Mouse (Mus musculus) thymus, adult 18-20 months (tissue): ENCODE measurements around the gene Atf7ip.
A peak's percentile ranks its signal among the peaks of the same experiment; 100 is the strongest.

Source experiments
- DNase-seq, 2 experiments: peaks; one replicate each; pipeline ENCODE4 v3.0.0; 2022; ENCODE audit warnings: mixed read lengths in 2 of 2

Atf7ip gene

DNA sequence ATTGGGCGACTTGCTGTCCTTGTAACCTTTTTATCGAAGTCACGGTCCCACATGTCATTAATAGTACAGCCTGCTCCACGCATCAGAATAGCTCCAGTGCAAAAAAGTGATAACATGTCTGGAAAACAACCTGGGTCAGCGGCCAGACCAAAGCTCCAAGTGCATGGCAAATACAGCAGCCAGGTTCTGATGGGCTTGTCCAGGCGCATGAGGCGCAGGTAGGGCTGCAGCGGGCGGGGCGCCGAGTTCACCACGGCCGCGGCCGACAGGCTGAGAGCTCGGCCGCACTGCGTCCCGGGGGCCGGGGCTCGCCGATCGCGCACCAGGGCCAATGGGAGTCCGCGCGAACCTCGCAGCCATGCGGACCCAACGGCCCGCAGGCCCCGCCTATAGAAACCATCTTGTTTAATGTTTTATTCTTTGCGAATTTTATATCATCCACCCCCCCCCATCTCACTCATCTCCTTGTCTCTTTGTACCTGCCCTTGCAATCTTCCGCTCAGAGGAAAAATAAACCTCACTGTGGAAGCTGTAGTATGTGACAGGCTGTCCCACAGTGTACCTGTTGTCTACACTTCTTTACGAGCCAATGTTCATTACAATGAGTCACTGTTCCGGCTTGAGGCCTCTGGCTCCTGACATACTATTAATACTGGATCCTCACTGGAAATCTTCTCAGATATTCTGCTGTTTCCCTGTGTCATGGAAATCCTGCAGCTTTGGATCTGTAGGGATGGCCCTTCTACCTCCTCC is 19.0 kb upstream of the Atf7ip start:
- no peak for DNase-seq

DNA sequence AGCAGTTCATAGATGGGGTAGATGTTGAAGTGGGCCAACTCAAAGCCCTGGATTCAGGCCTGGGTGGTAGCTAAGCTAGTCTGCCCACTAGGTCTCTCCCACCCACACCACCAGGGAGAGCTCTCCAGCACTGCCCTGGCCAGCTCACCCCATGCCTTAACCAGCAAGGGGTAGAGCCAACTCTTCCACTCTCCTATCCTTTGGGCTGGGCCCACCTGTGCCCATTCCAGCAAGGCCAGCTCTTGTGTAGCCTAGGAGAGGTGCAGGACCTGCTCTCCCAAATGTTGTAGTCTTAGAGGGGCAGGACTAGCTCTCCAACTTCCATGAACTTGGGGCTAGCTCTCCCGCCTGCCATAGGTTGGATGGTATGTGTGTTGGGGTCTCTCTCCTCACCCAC is 18.4 kb upstream of the Atf7ip start:
- no peak for DNase-seq

DNA sequence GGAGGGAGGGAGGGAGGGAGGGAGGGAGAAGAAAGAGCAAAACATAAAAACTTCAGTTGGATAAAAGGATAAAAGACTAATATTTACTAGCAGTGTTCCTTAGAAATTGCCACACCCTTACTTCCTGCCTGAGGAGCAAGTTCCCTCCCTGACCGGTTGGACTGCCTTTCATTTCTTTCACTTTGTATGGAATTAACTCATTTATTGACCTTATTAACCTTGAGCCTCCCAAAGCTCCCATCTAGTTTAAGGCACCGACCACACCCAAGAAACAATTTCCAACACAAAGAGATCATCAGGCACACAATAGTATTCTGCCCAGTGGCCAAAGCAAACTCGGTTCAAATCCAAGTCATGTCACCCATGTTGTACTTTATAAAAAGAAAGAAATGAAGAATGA is 16.1 kb upstream of the Atf7ip start:
- no peak for DNase-seq

DNA sequence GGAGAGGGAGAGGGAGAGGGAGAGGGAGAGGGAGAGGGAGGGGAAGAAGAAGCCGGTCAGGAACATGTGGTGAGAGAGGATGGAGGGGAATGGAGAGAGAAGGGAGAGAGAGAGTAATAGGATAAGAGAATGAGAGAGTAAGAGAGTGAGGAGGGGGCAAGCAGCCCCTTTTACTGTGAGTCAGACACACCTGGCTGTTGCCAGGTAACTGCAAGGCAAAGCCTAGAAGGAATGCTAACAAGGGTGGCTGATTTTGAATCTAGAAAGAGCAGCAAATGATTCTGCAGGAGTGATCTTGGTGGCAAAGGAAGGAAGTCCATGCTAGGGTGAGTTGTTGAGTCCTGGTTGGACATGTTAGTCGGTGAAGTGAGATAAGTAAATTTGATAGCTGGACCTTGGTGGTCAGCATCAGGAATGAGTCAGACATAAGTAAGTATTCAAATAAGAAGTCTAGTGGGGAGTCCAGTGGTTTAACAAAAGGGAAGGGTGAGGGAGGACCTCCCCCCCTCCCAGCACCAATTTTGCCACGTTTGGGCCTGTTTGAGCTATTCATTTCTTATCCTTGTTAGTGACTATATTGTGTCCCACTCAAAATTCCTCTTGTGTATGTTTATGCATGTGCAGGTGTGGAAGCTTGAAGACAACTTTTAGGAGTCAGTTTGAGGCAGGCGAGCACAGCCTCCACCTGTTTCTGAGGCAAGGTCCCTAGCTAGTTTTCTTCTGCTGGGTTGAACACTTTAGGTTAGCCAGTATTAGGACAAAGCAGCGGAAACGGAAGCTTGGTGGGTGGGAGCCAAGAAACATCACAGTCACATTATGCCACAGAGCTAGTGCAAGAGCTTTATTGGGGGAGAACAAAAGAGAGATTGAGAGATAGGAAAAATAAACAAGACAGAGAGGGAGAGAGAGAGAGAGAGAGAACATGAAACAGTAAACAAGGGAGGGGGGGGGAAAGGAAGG is 15.2 kb upstream of the Atf7ip start:
- DNase-seq, result peak in 1 of 2 experiments; percentile 59

DNA sequence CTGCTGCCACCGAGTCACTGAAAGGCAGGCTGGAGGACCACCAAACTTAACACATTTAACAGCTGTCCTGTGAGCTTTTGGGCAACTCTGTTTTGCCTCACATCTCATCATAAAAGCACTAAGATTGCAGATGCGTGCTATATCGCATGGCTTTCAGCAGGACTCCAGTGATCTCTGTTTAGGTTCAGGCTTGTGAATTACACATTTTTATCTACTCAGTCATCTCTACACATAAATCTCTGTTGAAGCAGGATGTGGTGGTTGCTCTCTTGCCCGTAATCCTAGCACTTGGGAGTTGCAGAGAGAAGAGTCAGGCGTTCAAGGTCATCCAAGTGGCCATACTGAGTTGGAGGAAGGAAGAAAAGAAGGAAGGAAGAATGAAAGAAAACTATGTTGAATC is 14.3 kb upstream of the Atf7ip start:
- no peak for DNase-seq

DNA sequence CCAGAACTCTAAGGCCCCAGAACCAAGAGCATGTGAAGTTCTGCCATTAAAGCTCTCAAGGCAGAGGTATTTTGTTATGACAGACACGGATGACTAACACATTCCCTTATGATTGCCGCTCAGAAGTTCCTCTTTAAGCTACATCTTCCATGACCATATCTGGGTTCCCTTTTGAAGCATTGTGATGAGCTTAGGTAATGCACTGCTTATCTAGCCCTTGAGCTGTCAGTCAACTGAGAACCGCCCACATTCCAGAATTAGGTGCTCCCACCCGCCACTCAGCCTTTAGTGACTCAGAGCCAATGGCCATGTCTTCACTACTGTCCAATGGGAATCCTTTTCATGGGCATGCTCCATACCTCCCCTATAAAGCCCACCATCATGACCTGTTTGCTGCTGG is 13.7 kb upstream of the Atf7ip start:
- DNase-seq, result no peak

DNA sequence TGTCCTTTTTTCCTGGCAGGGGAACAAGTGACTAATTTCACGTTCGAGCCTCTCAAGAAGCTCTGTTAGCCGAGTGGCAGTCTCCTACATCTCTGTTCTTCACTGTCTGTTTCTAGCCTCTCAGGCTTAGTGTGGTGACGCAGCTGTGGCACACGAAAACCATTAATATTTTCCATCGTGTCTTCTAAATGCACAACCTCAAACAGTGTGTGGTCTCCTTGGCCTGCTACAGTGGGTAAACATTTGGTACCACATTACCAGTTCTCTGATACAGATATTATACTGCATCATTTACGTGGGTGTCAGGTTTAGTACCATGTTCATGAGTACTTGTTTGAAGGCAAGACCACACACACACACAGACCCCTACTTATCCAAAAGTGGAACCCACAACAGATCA is 12.5 kb upstream of the Atf7ip start:
- no peak for DNase-seq

DNA sequence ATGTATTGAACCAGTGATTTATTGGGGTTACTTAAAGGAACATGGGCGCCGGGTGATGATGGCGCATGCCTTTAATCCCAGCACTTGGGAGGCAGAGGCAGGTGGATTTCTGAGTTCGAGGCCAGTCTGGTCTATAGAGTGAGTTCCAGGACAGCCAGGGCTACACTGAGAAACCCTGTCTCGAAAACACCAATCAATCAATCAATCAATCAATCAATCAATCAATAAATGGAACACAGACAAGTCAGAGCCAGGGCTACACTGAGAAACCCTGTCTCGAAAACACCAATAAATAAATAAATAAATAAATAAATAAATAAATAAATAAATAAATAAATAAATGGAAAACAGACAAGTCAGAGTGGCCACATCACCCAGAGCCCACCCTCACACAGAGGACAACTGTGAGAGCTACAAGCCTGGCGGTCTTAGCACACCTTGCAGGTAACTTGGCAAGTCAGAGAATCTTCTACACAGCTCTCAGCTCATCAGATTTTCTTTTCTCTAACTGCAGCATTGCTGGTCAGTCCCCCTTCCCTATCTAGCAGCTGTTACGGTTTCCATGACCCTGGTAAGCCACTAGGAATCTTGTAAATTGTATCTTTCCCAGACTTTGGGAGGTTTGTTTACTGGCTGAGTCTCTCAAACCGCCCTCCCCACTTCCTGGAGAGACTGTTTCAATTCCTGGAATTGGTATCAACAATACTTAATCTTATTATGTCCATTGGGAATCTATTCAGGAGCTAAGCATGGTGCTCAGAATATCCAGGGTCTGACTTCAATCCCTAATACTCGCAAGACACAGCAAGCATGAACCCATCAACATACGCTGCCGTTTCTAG is 11.8 kb upstream of the Atf7ip start:
- DNase-seq, result no peak

DNA sequence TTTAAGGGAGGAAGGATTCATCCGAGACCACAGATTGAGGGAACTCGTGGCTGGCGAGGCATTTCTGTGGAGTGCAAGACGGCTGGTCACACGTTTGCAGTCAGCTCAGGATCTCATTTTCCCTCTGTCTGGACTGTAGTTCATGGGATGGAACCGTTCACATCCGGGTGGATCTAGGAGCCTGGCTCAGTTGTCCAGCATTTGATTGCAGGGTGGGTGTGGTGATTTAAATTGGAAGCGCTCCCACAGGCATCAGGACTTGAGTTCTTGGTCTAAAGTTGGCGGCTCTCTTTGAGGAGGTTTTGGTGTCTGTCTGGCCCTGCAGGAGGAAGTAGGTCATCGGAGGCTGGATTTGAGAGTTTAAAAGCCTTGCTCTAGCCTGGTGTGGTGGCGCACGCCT is 10.9 kb upstream of the Atf7ip start:
- DNase-seq, result no peak

DNA sequence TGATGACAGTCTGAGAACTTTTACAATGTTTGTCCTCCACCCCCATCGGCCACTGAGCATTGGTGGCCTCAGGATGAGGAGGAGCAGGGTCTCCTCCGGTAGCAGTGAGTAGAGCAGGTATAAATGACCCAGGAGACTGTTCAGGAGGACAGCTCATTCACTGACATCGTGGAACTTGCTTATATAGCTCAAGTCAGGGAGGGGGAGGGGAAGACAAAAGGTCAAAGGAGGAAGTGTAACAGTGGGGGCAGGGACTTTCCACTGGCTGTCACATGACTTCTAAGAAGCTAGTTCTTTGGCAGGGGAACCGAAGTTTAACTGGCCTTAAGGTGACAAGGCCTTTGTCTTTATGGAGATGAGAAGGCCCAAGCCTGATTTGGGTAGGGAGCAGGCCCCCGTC is 8.2 kb upstream of the Atf7ip start:
- DNase-seq, result peak; percentile 44 to 75

DNA sequence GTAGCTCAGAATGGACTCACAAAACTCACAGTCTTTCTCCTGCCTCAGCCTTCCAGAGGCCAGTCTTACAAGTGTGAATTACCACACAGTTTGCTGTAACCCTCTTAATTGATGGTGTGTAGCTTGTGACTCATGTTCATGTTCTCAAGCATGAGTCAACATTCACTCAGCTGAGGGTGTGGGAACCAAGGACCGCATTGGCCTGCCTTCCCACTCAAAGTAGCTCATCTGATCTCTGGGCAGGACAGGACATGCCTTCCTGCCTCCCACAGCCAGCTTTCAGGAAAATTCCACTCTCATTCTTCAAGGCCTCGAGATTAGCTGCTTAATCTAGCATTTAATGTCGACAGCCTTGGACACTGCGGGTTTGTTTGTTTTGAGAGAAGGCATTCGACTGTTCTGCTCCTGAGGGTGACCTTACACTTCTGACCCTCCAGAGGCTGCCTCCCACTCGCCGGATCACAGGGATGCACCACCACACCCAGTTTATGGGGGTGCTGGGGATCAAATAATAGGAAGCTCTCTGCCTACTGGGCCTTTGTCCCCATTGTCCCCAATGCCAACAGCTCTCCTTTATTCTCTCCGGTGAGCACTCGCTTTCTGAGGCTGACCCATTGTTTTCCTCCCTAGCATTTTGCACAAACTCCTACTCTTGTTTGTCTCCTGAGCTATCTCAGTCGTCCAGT is 6.5 kb upstream of the Atf7ip start:
- DNase-seq, result no peak

DNA sequence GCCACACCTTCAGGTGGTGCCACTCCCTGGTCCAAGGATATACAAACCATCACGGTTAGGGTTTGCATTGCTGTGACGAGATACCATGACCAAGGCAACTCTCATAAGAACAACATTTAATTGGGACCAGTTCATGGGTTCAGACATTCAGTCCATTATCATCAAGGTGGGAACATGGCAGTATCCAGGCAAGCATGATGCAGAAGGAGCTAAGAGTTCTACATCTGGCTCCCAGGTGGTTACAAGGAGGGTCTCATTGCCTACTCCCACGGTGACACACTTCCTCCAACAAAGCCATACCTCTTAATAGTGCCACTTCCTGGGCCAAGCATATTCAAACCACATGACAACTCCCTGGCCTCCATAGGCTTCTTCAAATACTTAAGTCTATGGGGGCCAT is 2.7 kb downstream of the Atf7ip start:
- DNase-seq, result no peak

DNA sequence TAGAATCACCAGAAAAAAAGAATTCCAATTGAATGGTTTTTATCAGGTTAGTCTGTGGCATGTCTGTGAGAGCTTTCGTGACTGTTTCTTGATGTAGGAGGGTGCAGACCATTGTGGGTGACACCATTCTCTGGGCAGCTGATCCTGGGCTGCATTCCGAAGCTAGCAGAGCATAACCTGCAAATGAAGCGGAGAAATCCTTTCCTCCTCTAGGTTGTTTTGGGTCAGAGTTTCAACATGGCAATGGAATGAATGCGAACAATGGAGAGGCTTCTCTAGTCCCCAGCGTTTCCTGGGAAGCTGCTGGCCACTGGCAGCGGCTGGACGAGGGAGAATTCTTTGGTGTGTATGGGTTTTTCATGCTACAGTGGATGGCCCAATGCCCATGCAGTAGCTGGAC is 5.0 kb downstream of the Atf7ip start:
- no peak for DNase-seq

DNA sequence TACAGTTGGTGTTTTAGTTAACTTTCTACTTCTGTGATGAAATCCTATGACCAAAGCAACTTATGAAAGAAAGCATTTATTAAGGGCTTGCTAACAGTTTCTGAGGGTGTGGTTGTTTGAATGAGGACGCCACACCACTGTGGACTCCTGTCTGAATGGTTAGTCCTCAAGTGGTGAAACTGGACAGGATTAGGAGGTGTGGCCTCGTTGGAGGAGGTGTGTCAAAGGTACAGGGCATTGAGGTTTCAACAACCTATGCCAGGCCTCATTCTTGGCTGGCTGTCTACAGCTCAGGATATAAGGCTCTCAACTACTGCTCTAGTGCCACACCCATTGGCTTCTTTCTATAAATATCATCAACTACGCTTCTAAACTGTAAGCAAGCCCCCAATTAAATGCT is 6.4 kb downstream of the Atf7ip start:
- no peak for DNase-seq

DNA sequence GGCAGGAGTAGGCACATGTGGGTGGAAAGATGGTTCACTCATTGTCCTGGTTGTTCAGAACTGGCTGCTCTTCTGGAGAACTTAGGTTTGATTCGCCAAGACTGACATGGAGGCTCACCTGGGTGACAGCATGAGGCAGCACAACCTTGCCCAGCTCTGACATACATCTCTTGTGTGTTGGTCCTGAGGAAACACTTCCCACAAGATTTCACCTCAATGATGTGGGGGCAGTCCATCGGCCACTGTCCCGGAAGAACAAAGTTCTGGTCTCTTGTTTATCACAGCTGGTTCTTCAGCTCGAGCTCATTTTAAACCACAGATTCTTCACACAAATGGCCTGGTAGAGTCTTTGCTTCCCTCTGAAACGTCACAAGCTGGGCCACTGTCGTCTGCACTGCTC is 10.7 kb downstream of the Atf7ip start:
- DNase-seq, result no peak

DNA sequence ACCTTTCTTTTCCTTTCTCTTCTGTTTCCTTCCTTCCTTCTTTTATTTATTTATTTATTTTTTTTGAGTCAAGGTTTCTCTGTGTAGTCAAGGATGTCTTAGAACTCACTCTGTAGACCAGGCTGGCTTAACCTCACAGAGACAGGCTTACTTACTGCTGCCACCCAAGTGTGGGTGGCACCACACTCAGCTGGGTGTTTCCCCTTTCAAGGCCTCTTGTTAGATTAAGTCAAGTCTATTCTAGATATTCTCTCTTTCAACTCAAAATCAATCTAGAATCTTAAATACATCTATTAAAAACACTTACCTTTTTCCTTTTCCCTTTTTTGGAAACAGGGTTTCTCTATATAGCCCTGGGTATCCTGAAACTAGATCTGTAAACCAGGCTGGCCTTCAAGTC is 11.3 kb downstream of the Atf7ip start:
- DNase-seq, result no peak

DNA sequence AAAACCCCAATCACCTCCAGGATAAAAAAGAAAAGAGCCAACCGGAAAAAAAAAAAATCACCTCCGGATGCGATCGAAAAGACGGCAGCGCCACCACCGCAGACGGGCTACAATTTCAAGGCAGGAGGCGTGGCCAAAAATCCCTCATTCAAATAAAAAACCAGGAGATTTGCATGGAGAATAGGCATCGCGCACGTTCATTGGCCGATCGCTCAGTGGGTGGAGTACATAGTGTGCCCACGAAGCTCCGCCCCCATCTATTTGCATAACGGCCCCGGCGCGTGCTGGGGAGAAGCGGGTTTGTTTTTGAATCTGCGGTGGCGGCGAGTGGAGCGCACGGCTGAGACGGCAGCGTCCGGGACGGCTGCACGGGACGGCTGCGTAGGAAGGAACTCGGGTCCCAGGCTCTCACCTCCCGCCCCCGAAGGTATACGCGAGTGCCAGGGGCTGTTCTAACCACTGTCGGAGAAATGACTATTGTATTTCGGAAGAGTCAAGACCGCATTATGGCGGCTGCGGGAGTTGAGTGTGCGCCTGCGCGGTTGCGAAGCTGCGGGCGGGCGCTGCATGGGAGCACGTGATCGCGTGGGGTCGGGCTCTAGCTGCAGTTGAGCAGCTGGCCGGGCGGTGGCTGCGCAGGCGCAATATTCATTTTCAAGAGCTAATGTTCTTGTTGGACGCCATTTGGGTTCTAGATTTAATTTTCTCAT is 12.7 kb downstream of the Atf7ip start:
- peak; percentile 92 to 97 for DNase-seq

DNA sequence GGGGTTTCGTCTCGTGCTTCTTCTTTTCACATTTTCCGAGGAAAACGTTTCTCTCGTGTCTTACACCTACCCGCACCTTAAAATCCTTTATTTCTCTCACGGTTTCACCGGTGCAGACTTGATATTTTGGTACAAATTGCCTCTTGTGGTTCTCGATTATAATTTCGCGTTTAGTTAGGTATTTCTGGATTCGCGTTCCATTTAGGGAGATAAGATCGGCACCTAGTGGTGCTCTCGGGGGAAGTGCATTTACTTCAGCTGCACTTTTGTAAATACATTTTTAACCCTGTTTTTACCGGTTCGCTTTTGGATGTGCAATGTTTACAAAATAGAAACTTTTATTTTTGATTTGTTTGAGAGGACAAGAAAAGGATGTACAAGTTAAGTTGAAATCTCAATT is 13.3 kb downstream of the Atf7ip start:
- DNase-seq, result no peak

DNA sequence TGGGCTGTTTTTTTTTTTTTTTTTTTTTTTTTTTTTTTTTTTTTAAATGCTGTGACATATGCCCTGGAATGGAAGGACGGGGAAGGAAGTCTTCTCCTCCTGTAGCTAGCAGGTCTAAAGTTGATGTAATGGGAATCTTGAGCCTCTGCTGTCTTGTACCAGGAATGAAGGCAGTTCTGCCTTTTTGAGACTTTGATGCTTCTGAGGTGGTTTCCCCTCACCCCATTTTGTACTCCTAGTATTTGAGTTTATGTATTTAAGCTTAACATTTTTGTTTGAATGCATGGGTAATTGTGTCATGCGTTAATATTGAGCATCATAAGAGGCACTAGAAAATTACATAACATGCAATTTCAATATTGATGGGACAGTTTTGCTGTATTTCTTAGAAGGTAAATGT is 14.4 kb downstream of the Atf7ip start:
- no peak for DNase-seq

DNA sequence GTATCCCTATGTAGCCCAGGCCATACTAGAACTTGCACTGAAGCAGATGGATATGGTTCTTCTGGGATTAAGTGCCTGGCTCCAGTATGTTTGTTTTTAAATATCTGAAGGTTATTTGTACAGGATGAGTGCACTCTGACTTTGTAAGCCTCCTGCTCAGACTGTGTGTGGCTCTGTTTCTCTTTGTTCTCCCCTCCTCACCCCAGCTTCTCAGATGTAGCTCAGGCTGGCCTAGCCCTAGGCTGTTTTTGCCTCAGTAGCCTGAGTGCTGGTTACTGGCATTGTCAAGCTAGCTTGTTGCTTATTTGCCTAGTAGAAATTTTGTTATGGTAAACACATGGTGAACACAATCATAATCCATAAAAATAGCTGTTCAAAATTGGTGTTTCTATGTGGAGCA is 15.7 kb downstream of the Atf7ip start:
- peak in 1 of 2 experiments; percentile 41 for DNase-seq

DNA sequence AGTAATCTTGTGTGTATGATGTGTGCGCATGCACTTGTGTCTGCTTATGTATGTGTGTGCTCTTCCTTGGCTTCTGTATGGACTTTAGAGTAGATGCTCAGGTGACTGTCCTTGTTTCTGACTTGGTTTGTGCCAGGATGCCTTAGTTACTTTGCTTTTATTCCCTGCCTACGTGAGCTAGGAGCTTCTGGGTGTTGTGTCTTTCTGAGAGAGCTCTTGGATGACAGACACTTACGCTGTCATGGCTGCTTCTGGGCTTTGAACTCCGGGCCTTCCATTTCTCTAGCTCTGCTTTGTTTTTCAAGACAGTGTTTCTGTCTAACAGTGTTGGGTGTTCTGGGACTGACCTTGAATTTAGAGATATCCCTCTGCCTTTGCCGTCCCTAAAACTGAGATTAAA is 16.7 kb downstream of the Atf7ip start:
- DNase-seq, result no peak

DNA sequence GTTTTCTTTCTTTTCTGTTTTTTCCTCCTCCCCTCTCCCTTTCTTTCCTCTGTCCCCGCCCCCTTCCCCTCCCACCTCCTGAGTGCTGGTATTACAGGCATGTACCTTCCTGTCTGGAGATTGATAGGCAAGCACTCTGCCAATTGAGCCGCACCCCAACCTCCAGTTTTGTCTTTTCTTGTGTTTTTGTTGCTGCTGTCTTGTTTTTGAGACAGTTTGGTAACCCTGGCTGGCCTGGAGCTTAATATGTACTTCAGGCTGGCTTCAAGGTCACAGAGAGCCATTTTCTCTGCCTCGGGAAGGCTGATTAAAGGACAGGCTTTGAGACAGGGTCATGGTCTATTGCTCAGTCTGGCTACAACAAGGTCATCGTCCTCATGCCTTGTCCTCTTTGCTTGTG is 18.8 kb downstream of the Atf7ip start:
- DNase-seq, result no peak
